Mouse (Mus musculus) retina, postnatal 1 day (tissue): ENCODE measurements at regions not wholly inside any gene's neighbourhood (a gene's known extent, or its start where the extent isn't known, plus 50 kb on each side); places are given as distances from the start of the nearest gene placed in this dataset.

ENCODE experiments used
- DNase-seq: peaks from one replicate; pipeline ENCODE4 v3.0.0-alpha.2; 2012

DNA sequence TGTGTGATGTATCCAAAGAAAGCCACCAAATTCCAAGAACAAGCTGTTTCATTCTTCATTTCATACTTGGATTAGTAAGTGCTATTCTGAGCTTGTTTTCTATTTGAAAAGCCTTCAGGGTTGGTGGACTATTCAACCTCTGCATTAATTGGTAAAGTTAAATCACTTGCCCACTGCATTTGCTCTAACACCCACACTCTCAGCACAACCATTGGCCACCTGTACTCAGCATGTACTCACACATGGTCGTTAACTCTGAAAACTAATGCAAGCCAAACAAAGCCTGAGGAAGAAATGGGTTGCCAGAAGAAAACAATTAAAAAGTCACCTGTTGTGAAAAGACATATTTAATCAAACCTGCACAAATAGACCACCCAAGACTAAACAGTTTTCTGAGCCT is 267.5 kb downstream of the Trim52 start:
- DNase-seq, result no peak

- no peak for DNase-seq
Observed at GRCm38 (mm10) chr14:106379645-106380044, 273.6 kb downstream of the Trim52 start.

GRCm38 (mm10) chr14:106387671-106388070 is 281.7 kb downstream of the Trim52 start:
- DNase-seq, result no peak

- DNase-seq, result no peak
Observed at GRCm38 (mm10) chr14:106390546-106390945, 284.5 kb downstream of the Trim52 start.

DNA sequence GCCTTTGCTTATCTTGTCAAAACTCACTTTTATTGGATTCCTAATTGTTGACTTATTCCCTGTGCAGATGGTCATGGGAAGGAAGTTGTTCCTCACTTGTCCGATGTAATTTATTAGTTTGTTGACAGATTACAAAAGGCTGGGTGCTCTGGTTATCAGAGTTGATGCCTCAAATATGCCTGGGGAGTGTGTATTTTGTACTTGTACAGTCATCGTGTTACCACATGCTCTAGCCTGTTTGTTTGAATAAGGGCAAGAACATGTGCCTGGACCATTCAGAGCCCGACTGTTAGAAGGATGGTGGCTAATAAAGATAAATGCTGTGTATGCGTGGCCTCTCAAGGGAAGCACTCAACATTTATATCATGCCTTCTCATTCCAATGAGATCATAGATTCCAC is 288.0 kb downstream of the Trim52 start:
- DNase-seq, result no peak

DNA sequence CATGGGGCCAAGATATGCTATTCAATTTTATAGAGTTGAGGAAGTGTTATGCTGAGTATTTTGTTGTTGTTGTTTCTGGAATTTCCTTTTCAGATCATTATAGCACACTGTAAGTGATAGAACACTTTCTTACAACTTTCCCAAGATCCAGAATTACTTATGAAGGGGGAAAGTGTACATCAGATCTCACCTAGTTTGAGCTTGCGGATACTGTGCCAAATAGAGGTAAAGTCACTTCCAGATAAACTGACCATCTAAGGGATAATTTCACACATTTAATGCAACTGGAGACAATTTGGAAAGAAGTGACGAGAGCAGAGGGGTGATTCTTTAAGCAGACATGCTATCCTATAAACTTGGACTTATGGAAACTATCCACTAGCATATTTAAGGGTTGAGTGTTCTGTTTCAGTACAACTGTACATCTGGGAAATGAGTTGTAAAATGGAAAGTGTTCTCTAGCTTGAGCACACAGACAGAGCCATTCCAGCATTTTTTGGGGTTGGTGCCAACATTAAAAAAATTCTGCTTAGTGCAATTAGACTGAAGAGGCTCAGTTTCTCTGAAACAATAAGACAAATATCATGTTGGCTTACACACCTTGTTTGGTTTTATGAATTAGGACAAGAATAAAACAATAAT is 307.0 kb downstream of the Trim52 start:
- no peak for DNase-seq

GRCm38 (mm10) chr14:106424714-106425113 is 318.7 kb downstream of the Trim52 start:
- no peak for DNase-seq

GRCm38 (mm10) chr14:106428594-106428993 is 322.6 kb downstream of the Trim52 start:
- DNase-seq, result no peak

DNA sequence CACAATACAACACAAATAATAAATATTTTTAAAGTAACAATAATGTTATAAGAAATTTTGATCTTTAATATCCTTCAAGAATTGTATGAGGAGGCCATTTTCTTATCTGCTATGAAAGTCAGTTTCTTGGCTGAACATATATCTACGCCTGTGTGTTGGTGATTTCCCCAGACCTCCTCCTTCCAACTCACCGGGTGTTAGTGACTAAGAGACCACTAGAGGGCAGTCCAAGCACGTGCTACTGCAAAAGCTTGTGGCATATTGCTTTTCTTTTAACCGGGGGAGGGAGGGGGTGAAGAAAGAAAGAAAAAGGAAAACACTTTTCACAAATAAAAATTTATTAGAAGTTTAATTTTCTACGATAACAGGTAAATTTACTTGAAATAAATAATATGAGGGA is 333.3 kb downstream of the Trim52 start:
- DNase-seq, result peak; percentile 75

DNA sequence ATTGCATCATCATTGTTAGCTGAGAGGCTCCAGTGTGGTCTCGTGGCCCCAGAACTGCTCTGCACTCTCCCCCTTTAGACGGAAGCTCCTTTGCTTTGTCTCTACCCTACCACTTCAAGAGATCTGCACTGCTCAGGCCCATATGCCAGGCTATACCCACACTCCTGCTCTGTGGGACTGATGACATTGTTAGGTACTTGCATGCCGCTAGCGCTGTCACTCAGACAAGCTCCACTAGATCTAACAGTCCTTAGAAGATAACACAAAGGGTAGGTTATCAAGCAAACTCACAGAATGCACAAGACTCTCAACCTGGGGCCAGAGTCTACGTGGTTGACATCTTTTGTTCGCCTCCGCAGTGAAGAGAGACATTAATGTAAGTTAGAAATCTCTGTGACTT is 383.1 kb downstream of the Trim52 start:
- no peak for DNase-seq

GRCm38 (mm10) chr14:106491389-106491788 is 385.4 kb downstream of the Trim52 start:
- DNase-seq, result no peak

DNA sequence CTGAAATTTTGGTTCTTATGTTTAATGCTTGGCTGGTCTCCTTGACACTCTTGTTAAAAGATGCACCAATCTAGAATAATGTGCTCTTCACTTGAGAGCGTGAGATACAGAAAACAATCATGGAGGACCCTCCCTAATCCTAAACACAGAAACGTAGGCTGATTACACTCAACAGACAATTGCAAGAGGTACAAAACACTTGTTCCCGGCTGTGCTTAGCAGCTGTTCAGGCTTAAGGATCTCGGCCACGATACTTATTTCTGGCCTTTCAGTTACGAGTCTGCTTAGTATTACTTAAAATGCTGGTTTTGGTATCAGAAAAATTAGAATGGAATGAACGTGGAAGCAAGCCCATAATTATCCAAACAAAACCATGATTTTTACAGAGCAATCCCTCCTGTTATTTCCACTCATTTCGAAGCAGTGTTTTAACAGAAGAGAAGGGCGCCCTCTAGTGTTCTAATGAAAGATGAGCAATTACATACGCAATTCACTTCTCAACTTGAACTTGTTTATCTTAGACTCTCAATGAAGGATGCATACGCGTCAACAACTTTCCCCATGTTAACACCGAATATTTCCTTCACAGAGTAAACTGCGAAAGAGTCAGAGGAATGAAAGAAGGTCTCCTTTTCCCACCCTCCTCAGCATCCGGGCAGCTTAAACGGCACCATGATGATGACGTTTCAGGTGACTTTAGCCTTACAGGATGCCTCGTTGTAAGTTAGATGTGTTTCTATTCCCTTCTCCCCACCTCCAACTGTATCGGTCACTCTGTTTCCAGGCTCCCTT is 394.5 kb downstream of the Trim52 start:
- DNase-seq, result peak; percentile 80

- DNase-seq, result no peak
Observed at GRCm38 (mm10) chr14:106506921-106507320, 400.9 kb downstream of the Trim52 start.

GRCm38 (mm10) chr14:106518552-106519358 is 412.8 kb downstream of the Trim52 start:
- DNase-seq, result no peak

- no peak for DNase-seq
Observed at GRCm38 (mm10) chr14:106520808-106521207, 414.8 kb downstream of the Trim52 start.

DNA sequence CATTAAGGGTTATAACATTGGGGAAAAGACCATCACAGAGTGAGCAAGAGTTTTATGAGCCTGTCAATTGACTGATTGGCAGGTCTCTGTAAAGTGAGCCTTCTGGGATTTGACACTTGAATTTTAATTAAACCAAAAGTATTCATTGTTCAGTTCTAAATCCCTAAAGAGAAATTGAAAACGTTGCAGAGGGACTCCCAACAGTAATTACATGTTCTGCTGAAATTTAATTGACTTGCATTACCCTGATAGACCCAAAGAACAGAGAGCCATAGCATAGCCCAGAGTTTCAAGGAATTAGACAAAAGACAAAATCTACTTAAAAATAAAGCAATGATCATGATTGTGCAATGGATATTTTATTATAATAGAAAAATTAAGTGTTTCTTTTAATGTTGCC is 444.2 kb downstream of the Trim52 start:
- DNase-seq, result no peak

- DNase-seq, result no peak
Observed at GRCm38 (mm10) chr14:106579281-106579680, 473.3 kb downstream of the Trim52 start.

- no peak for DNase-seq
Observed at GRCm38 (mm10) chr14:106581886-106582285, 475.9 kb downstream of the Trim52 start.

DNA sequence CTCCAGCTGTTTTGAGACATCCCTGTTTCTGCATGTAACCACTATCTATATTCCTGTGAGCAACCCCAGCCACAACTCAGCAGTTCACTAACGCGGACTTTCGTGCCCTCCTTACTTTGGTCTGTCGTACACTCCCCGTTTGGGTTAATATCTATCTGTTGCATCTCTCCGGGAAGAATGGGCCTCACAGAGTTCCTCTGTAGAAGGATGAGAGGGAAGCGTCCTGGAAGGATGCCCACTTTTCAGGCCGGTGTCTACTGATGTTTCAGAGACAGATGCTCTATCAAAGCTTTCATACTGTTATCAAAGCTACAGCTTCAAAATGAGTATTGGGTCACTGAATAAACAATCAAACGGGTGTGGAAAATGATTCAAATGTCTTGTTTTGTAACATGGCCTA is 487.4 kb downstream of the Trim52 start:
- DNase-seq, result no peak

- no peak for DNase-seq
Observed at GRCm38 (mm10) chr14:106593980-106594379, 488.0 kb downstream of the Trim52 start.

- DNase-seq, result peak; percentile 69
Observed at GRCm38 (mm10) chr14:106607041-106607440, 501.0 kb downstream of the Trim52 start.

- peak; percentile 26 for DNase-seq
Observed at GRCm38 (mm10) chr14:106608341-106608927, 502.4 kb downstream of the Trim52 start.
